Mouse (Mus musculus): ENCODE results near the gene Rdh12. TPM values are rescaled to one million over a fixed set of nuclear protein-coding genes. Genes with fewer than 3 reads are reported as not detected.
A peak's percentile ranks its signal among the peaks of the same experiment; 100 is the strongest.
"Not testable (repeated sequence)": the region's sequence is repeated elsewhere in the genome, so short reads cannot be mapped to it uniquely, and the experiment has no call there.

Rdh12 gene
- total and polyA plus RNA-seq, 3 experiments: 0.27 TPM; not detected in 2

DNA sequence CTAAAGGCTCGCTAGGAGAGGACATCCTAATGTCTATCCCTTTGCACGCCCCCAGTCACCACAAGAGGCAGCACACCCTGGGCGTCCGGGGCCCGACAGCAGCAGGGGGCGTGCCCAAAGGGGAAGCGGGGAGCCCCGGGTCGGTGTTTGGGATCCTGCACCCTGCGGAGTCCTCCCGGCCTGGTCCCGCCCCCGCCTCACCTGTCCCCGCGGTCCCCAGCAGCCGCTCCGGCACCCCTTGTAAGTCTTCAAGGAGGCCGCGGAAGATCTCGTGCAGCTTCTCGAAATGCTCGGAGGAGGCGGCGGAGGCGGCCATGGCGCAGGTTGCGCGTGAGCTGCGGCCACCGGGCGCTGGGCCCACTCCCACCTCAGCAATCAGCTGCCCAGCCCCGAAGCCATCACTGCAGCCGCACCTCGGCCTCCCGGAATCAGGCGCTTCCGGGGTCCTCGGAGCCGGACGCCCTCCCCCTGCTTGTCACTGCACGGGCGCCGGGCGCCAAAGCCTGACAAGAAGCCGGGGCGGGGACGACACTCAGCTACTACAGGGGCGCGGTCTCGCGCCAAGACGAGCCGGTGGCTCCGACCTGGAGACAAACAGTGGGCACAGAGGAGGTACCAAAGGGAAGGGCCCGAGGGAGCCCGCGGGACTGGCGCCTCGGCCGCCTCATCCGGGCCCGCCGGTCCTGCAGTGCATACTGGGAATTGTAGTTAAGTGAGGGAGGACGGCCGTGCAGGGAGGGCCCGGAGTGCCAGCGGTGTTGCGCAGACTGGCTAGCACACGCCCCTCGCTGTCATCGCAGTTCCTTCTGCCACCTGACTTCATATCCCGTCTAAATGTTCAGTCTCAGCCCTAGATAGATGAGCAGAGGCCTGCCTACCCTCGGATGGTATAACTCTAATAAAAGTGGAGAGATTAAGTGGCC lies 36.4 kb upstream of the Rdh12 start, which contains the start of gene Vti1b:
Gene Vti1b (minus strand): TSS at position 649 of the 923 bp plus-strand sequence.
- peaks cover 44% of the 10 kb centered on the region for H3K4me1 ChIP-seq (ENCODE audit: insufficient read depth, low read depth, low read length)
- peaks cover 62% of the 10 kb centered on the region for H3K36me3 ChIP-seq (replicated peaks)
- H3K27me3 ChIP-seq (ENCODE audit: insufficient read depth, low read length): no peaks in the 10 kb centered on the region
- peak within 1 kb of the TSS; percentile 84 for H3K4me3 ChIP-seq (ENCODE audit: low read depth, low read length)
- H3K9me3 ChIP-seq (replicated peaks): no peaks in the 10 kb centered on the region
- no peak for TF ChIP-seq CTCF (IDR thresholded peaks at IDR 0.05; ENCODE audit: low read depth, low read length)
- TF ChIP-seq GATA1 (IDR thresholded peaks at IDR 0.05; ENCODE audit: borderline replicate concordance, low read length): no peak
- TF ChIP-seq GATA2 (IDR thresholded peaks at IDR 0.05; ENCODE audit: borderline replicate concordance, low read depth, low read length): no peak
- TF ChIP-seq POLR2AphosphoS5 (IDR thresholded peaks at IDR 0.05; ENCODE audit: insufficient replicate concordance, low read depth, low read length): no peak
- TF ChIP-seq TAL1 (conservative IDR thresholded peaks at IDR 0.05; ENCODE audit: low read depth, low read length): no peak
- peak; percentile 98 for DNase-seq (ENCODE audit: low spot score)
- peak; percentile 94 for ATAC-seq (ENCODE audit: extremely low read depth, insufficient number of reproducible peaks, low FRiP score, poor library complexity, severe bottlenecking)

DNA sequence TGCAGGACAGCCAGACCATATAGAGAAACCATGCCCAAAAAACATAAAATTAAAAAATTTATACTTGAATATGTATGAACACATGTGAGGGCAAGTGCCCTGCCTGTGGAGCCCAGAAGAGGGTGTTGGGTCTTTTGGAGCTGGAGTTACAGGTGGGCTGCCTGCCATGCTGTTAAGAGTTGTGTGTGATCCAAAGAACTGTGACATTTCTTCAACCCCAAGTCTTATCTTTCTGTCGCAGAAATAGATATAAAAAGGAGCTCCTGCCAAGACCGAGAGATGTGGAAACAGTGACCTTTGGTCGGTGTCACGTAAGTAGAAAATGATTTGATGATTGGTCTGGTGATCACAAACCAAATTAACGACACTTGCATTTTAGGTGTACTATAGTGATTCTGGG lies 35.0 kb upstream of the Rdh12 start:
- H3K4me3 ChIP-seq (ENCODE audit: low read depth, low read length): no peak overlapping the region
- TF ChIP-seq GATA2 (IDR thresholded peaks at IDR 0.05; ENCODE audit: borderline replicate concordance, low read depth, low read length) (no peak), TAL1 (conservative IDR thresholded peaks at IDR 0.05; ENCODE audit: low read depth, low read length) (no peak), CTCF (IDR thresholded peaks at IDR 0.05; ENCODE audit: low read depth, low read length) (no peak), POLR2AphosphoS5 (IDR thresholded peaks at IDR 0.05; ENCODE audit: insufficient replicate concordance, low read depth, low read length) (no peak), GATA1 (IDR thresholded peaks at IDR 0.05; ENCODE audit: borderline replicate concordance, low read length) (no peak)
- no peaks in the 10 kb centered on the region for H3K27me3 ChIP-seq (ENCODE audit: insufficient read depth, low read length)
- H3K4me1 ChIP-seq (ENCODE audit: insufficient read depth, low read depth, low read length): peaks cover 40% of the 10 kb centered on the region
- no peaks in the 10 kb centered on the region for H3K9me3 ChIP-seq (replicated peaks)
- DNase-seq (ENCODE audit: low spot score): no peak
- peaks cover 62% of the 10 kb centered on the region for H3K36me3 ChIP-seq (replicated peaks)
- no peak for ATAC-seq (ENCODE audit: extremely low read depth, insufficient number of reproducible peaks, low FRiP score, poor library complexity, severe bottlenecking)

DNA sequence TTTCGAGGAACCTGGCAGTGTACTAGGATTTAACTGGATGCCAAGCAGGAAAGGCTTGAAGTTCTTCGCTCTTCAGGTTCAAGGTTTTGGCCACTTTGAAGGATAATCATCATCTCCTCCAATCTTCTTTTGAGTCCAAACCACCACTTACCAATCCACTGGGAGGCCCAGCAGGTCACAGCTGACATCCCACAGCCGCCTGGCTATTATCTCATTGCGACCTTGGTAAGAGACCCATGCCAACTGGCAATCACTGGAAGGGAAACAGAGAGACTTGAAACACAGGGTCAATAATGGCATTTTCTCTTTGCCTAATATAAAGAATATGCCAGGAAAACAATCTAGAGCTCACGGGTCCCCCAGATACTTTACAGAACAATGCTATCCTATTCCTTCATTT lies 32.7 kb upstream of the Rdh12 start:
- Histone ChIP-seq H3K36me3 (replicated peaks) (peaks cover 64% of the 10 kb centered on the region), H3K9me3 (replicated peaks) (no peaks in the 10 kb centered on the region), H3K4me1 (ENCODE audit: insufficient read depth, low read depth, low read length) (peaks cover 27% of the 10 kb centered on the region), H3K27me3 (ENCODE audit: insufficient read depth, low read length) (no peaks in the 10 kb centered on the region), H3K4me3 (ENCODE audit: low read depth, low read length) (no peak overlapping the region)
- TF ChIP-seq CTCF (IDR thresholded peaks at IDR 0.05; ENCODE audit: low read depth, low read length): no peak
- TF ChIP-seq GATA1 (IDR thresholded peaks at IDR 0.05; ENCODE audit: borderline replicate concordance, low read length): no peak
- TF ChIP-seq GATA2 (IDR thresholded peaks at IDR 0.05; ENCODE audit: borderline replicate concordance, low read depth, low read length): no peak
- TF ChIP-seq POLR2AphosphoS5 (IDR thresholded peaks at IDR 0.05; ENCODE audit: insufficient replicate concordance, low read depth, low read length): no peak
- TF ChIP-seq TAL1 (conservative IDR thresholded peaks at IDR 0.05; ENCODE audit: low read depth, low read length): no peak
- ATAC-seq (ENCODE audit: extremely low read depth, insufficient number of reproducible peaks, low FRiP score, poor library complexity, severe bottlenecking) (no peak), DNase-seq (ENCODE audit: low spot score) (no peak)

DNA sequence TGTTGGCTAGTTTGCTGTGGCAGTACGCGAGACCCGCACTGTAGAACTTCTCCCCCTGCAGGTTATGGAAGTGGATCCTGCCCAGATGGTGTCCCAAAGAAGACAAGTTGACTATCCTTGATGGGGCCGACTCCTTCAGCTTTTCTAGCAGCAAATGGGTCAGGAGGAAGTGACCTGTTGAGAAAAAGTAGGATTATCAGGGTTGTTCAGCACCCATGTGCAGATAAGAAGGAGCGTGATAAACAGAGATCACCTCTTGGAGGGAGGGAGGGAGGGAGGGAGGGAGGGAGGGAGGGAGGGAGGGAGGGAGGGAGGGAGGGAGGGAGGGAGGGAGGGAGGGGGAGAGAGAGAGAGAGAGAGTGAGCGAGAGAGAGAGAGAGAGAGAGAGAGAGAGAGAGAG lies 23.6 kb upstream of the Rdh12 start:
- peak; percentile 45 for DNase-seq (ENCODE audit: low spot score)
- Histone ChIP-seq H3K36me3 (replicated peaks) (peaks cover 91% of the 10 kb centered on the region), H3K4me3 (ENCODE audit: low read depth, low read length) (peak overlapping the region; percentile 30; the same call in 1 of the 2 replicates)

GRCm38 (mm10) chr12:79190931-79191673 lies 17.6 kb upstream of the Rdh12 start:
- TF ChIP-seq GATA2 (IDR thresholded peaks at IDR 0.05; ENCODE audit: borderline replicate concordance, low read depth, low read length) (no peak), POLR2AphosphoS5 (IDR thresholded peaks at IDR 0.05; ENCODE audit: insufficient replicate concordance, low read depth, low read length) (no peak), GATA1 (IDR thresholded peaks at IDR 0.05; ENCODE audit: borderline replicate concordance, low read length) (no peak), TAL1 (conservative IDR thresholded peaks at IDR 0.05; ENCODE audit: low read depth, low read length) (no peak), CTCF (IDR thresholded peaks at IDR 0.05; ENCODE audit: low read depth, low read length) (no peak)
- H3K4me3 ChIP-seq (ENCODE audit: low read depth, low read length): peak overlapping the region; percentile 72
- H3K36me3 ChIP-seq (replicated peaks): peaks cover 41% of the 10 kb centered on the region
- DNase-seq (ENCODE audit: low spot score) (peak; percentile 91), ATAC-seq (ENCODE audit: extremely low read depth, insufficient number of reproducible peaks, low FRiP score, poor library complexity, severe bottlenecking) (peak; percentile 87)
- no peaks in the 10 kb centered on the region for H3K27me3 ChIP-seq (ENCODE audit: insufficient read depth, low read length)
- no peaks in the 10 kb centered on the region for H3K9me3 ChIP-seq (replicated peaks)
- peaks cover 39% of the 10 kb centered on the region for H3K4me1 ChIP-seq (ENCODE audit: insufficient read depth, low read depth, low read length)

More for the DNA sequence above, 23.6 kb upstream of the Rdh12 start:
- H3K9me3 ChIP-seq (replicated peaks); H3K27me3 ChIP-seq (ENCODE audit: insufficient read depth, low read length): not testable (repeated sequence)
- ATAC-seq (ENCODE audit: extremely low read depth, insufficient number of reproducible peaks, low FRiP score, poor library complexity, severe bottlenecking): peak; percentile 65
- peaks cover 45% of the 10 kb centered on the region for H3K4me1 ChIP-seq (ENCODE audit: insufficient read depth, low read depth, low read length)

GRCm38 (mm10) chr12:79191701-79192100 lies 17.0 kb upstream of the Rdh12 start:
- ATAC-seq (ENCODE audit: extremely low read depth, insufficient number of reproducible peaks, low FRiP score, poor library complexity, severe bottlenecking) (peak; percentile 75), DNase-seq (ENCODE audit: low spot score) (peak; percentile 90)
- H3K4me3 ChIP-seq (ENCODE audit: low read depth, low read length): peak overlapping the region; percentile 72
- no peak for TF ChIP-seq TAL1 (conservative IDR thresholded peaks at IDR 0.05; ENCODE audit: low read depth, low read length)
- no peak for TF ChIP-seq GATA1 (IDR thresholded peaks at IDR 0.05; ENCODE audit: borderline replicate concordance, low read length)
- TF ChIP-seq CTCF (IDR thresholded peaks at IDR 0.05; ENCODE audit: low read depth, low read length): no peak
- TF ChIP-seq GATA2 (IDR thresholded peaks at IDR 0.05; ENCODE audit: borderline replicate concordance, low read depth, low read length): no peak
- no peak for TF ChIP-seq POLR2AphosphoS5 (IDR thresholded peaks at IDR 0.05; ENCODE audit: insufficient replicate concordance, low read depth, low read length)
- H3K36me3 ChIP-seq (replicated peaks): peaks cover 35% of the 10 kb centered on the region
- no peaks in the 10 kb centered on the region for H3K9me3 ChIP-seq (replicated peaks)
- 0 out of 2 replicates have a peak, but pooled peaks cover 3% of the 10 kb centered on the region for H3K27me3 ChIP-seq (ENCODE audit: insufficient read depth, low read length)
- peaks cover 33% of the 10 kb centered on the region for H3K4me1 ChIP-seq (ENCODE audit: insufficient read depth, low read depth, low read length)

Data from G1E (cell line).